Mouse (Mus musculus): ENCODE measurements around the gene Ccn6. TPM values are rescaled to one million over a fixed set of nuclear protein-coding genes. Genes with fewer than 3 reads are reported as not detected.
"Not testable (repeated sequence)": the region's sequence is repeated elsewhere in the genome, so short reads cannot be mapped to it uniquely, and the experiment has no call there.

Ccn6 gene
- polyA plus RNA-seq (2012; rRNA removed): 0.25 and 0.26 TPM in 2 replicates

- DNase-seq (ENCODE audit: low spot score): no peak
Measured at GRCm38 (mm10) chr10:39163694-39164093, at the start of gene Ccn6. Ccn6 (minus strand) TSS chr10:39163794.

DNA sequence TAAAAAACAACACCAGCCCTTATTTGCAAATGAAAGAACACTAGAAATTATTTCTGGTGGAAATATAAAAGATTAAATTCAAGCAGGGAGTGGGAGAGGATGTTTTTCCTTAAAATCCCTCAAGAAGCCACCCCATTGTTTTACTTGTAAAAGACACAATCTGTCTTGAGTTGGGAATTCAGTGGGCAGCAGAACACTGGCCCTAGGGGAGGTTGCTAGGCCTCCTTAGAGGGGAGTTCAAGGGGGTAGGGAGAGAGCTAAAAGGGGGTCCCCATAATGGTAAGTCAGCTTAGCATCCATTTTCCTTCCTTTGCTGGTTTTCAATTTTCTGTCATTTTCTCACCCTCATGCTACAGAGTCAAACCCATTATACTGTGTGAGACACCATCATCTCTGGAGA is 46.4 kb upstream of the Ccn6 start:
- DNase-seq (ENCODE audit: low spot score): no peak

GRCm38 (mm10) chr10:39209161-39210025 is 45.8 kb upstream of the Ccn6 start:
- DNase-seq (ENCODE audit: low spot score): no peak

GRCm38 (mm10) chr10:39208712-39209111 is 45.1 kb upstream of the Ccn6 start:
- no peak for DNase-seq (ENCODE audit: low spot score)

- DNase-seq (ENCODE audit: low spot score): no peak
Measured at GRCm38 (mm10) chr10:39207310-39207855, 43.8 kb upstream of the Ccn6 start.

DNA sequence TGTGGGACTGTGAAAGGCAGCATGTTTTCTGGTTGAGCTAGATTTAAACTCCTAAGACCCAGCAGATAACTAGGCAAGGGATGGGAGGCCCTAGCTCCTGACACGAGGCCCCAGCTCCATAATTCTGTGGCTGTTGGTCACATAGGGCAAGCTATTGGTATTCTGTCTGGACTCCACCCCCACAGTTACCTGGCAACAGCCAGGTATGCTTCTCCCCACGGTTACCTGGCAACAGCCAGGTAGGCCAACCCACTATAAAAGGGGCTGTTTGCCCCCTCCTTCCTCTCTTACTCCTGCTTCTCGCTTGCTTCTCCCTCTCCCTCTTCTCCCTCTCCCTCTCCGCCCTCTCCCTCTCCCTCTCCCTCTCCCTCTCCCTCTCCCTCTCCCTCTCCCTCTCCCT is 38.9 kb upstream of the Ccn6 start:
- DNase-seq (ENCODE audit: low spot score): no peak

- not testable (repeated sequence) for DNase-seq (ENCODE audit: low spot score)
Measured at GRCm38 (mm10) chr10:39198216-39198615, 34.6 kb upstream of the Ccn6 start.

GRCm38 (mm10) chr10:39192673-39193072 is 29.1 kb upstream of the Ccn6 start:
- no peak for DNase-seq (ENCODE audit: low spot score)

DNA sequence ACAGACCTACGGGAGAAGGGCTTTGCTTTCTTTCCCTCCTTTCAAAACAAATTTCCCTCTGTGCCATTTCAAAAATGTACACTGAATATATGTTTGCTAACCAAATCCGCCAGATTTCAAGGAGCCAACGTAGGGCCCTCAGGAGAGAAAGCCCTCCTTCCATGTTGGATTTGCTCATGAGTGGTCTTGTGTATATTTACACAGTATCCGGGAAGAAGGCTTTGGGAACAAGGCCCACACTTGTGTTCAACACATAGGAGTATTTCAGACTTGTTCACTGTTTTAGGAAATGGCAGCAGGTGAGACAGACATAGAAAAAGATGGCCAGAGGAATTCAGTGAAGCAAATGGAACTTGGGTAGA is 21.9 kb upstream of the Ccn6 start:
- DNase-seq (ENCODE audit: low spot score): no peak

DNA sequence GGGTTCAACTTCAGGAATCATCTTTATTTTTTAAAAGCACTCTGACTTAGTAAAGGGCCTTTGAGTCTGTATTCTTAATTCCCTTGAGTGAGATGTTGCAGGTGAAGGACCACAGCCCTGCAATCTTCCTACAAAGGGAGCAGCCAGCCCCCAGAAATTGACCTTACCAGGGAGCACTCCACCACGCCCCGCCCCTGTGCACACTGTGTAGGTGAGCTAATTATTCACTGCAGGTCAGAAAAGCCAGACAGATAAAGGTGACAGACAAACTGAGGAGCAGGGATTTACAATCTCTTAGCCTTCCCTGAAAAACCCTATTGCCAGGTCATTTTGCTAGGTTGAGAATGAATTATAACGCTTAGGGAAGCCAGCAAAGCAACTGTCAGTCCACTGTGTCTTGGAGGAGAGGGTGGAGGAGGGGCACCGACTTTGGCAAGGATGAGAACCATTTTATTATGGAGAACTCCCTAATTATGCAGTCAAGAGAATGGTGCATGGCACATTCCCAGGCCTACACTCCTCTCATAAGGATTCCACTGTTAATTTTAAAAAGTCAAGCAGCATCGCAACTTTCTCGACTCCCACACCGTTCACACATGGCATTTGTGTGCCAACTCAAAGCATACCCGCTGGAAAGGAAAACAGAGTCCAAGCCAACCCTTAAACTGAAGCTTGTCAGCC is 21.4 kb upstream of the Ccn6 start:
- DNase-seq (ENCODE audit: low spot score): no peak

DNA sequence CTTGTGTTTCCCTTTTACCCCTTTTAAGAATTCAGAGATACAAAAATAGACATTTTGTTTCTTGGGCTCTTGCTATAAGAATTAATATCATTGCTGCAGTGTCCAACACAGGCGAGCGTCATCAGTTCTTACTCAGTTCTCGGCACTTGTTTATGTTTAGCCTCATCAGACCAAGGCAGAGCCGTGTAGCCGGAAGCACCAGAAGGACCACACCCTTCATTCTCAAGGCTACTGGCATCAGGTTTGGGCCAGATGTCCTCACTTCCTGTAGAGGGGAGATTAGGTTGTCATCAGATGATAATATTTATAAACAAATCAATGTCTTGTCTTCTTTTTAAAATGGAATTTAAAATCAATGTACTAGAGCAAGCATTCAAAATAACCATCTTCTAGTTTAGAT is 13.4 kb upstream of the Ccn6 start:
- DNase-seq (ENCODE audit: low spot score): no peak

GRCm38 (mm10) chr10:39173077-39173476 is 9.5 kb upstream of the Ccn6 start:
- no peak for DNase-seq (ENCODE audit: low spot score)

- DNase-seq (ENCODE audit: low spot score): no peak
Measured at GRCm38 (mm10) chr10:39172540-39172931, 8.9 kb upstream of the Ccn6 start.

DNA sequence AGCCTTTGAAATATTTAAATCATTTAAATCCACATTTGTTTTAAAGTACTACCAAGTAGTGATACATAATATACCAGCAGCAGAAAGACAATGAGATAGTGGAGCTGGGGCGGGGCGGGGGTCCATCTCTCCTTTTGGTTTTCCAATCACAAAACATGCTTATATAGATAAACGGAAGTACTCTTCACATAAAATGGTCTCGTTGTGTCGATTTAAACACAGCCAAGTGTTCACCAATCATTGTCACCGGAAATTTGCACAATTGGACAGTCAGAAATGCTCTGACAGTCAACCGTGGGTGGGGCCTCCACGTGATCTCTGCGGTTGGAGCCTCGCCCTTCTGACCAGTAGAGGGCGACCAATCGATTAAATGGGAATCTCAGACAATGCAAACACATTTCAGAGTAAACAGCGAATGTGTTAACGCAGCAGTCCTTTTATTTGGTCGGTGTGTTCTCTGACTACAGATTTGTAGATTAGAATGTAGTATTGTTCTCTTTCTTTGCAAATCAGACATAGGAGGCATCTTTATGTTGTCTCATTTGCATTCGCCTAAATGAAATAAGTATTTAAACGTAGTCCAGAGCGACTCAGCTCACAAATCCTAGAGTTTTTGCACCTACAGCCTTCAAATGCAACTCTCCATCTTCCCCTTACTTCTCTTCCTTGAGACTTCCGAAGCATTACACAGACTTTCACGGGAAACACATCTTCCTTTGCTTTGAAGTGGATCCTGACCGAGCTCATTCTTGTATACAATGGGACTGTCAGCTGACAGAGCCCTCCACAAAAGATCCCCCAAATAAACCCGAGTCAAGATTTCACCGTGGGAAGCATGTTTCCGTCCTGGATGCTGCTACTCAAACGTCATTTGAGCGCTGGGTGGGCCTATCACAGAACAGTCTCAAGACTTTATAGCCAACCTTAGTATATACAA is 8.3 kb upstream of the Ccn6 start:
- peak; percentile 40 for DNase-seq (ENCODE audit: low spot score)

GRCm38 (mm10) chr10:39171134-39171533 is 7.5 kb upstream of the Ccn6 start:
- DNase-seq (ENCODE audit: low spot score): peak; percentile 77

DNA sequence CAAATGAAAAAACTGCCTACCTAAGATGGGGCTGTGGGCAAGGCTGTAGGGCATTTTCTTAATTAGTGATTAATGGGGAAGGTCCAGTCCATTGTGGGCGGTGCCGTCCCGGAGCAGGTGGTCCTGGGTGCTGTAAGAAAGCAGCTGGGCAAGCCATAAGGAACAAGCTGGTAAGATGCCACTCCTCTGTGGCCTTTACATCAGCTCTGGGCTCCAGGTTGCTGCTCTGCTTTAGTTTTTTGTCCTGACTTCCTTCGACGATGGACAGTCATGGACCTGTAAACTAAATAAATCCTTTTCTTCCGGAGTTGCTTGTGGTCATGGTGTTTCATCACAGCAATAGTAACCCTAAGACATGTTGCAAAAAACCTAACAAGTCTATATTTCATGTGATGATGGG is 7.1 kb upstream of the Ccn6 start:
- no peak for DNase-seq (ENCODE audit: low spot score)

DNA sequence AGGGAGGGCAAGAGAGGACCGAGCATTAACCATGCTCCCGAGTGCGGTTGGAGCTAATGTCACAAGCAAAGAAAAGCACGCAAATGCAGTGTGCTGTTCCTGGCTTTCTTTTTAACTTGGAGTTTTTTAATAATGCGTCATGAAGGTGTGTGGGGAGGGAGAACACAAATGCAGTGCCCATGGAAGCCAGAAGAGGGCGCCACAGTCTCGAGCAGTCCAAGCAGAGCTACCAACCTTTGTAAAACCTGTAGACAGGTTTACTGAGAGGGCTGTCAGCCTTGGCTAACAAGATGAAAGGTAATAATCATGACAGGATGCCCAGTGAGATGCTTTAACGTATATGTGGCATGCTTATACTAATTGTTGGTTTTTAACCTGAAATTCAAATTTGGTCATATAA is 6.6 kb upstream of the Ccn6 start:
- peak; percentile 40 for DNase-seq (ENCODE audit: low spot score)

DNA sequence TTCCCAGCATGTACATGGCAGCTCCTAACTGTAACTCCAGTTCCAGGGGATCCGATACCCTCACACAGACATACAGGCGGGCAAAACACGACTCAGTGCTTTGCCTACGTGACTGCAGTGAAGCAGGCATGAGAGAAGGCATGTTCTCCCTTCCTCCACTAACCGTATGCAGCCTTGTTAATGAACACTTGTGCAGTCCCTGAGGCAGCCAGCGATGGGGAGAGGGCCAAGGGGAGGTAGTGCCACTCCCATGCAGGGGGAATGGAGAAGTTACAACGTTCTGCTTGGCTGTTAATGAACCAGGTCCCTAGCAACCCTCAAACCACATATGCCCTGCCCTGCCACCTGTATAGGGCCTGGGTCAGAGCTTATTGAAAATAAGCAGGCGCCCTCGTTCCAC is 6.0 kb upstream of the Ccn6 start:
- no peak for DNase-seq (ENCODE audit: low spot score)

GRCm38 (mm10) chr10:39167611-39168010 is 4.0 kb upstream of the Ccn6 start:
- DNase-seq (ENCODE audit: low spot score): no peak

DNA sequence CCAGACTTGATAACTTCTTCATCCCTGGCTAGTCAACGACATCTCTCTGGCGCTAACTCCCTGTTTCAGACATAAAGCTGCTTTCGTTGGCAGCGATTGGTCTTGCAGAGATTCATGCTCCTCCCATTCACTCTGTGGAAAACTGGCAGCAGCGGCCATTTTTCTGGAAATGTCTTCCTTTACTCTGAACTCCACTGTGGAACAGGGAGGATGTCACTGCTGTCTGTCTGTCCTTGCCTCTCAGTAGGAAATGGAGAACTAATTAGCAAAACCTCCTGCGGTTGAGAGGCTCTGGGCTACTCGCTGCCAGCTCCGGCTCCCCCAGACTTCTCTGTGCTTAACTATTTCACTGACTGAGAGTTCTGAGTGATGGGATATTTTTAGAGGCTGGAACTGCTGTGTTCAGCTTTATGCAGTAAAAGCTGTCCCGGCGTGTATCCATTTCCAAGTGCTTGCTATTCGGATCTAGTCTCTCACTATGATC is 2.1 kb upstream of the Ccn6 start:
- no peak for DNase-seq (ENCODE audit: low spot score)

DNA sequence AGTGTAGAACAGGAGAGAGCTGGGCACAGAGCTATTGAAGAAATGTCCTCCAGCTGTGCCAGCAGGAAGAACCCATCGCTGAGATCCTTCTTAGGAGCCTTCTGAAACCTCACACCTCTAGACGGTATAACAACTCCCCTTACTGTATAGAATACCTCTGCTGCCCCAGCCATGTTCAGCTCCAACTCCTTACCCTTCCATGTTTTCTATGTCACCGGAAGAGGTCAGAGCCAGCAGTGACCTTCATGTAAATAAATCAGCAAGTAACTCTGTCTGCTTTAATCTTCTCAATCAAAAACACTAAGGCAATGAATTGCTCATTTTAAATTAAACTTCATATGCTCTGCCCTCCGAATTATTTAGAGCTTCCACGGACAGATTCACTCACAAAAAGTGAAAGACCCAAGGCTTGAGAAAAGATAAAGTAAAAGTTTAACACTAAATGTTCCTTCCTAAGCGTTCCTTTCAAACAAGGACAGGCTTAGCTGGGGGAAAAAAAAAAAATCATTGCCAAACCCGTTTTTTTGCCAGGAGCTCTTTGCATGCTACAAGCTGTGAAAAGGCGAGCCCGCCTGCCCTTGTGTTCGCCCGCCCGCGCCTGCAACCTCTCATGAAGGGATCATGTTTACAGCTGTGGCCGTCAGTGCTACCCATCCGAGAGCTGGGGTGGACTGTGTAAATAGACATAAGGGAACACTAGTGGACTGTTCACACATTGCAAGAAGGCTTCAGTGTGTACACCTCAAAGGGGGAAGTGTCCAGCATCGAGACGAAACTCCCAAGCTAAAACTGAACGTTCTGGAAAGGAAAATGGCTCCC is 719 bp downstream of the Ccn6 start:
- no peak for DNase-seq (ENCODE audit: low spot score)
